Mouse (Mus musculus): ENCODE measurements around the gene Olfr1302.

The Olfr1302 gene

GRCm38 (mm10) chr2:111777129-111777528 lies at the start of gene Olfr1302:
TSS of gene Olfr1302 (plus strand) at chr2:111777429.
- DNase-seq (ENCODE audit: inconsistent ontology term) = no peak

GRCm38 (mm10) chr2:111750706-111751105 lies 26.5 kb upstream of the Olfr1302 start, which contains the start of gene Olfr1301:
TSS of gene Olfr1301 (plus strand) at chr2:111751006.
- no peak for DNase-seq (ENCODE audit: inconsistent ontology term)

GRCm38 (mm10) chr2:111812936-111813335 lies 35.7 kb downstream of the Olfr1302 start:
- DNase-seq (ENCODE audit: inconsistent ontology term) = no peak

GRCm38 (mm10) chr2:111820240-111820639 lies 43.0 kb downstream of the Olfr1302 start, which contains the start of gene Olfr1303:
TSS of gene Olfr1303 (minus strand) at chr2:111820340.
- DNase-seq (ENCODE audit: inconsistent ontology term) = no peak
